Mouse (Mus musculus) monocyte, adult 2 months (primary cell): Measurements from ENCODE around the gene Rai14.

Experiments
- DNase-seq, 2 experiments: peaks; one replicate each; pipeline ENCODE4 v3.0.0; 2022; ENCODE audit warnings: low spot score in 2 of 2, low read depth in 1 of 2

Rai14 gene

DNA sequence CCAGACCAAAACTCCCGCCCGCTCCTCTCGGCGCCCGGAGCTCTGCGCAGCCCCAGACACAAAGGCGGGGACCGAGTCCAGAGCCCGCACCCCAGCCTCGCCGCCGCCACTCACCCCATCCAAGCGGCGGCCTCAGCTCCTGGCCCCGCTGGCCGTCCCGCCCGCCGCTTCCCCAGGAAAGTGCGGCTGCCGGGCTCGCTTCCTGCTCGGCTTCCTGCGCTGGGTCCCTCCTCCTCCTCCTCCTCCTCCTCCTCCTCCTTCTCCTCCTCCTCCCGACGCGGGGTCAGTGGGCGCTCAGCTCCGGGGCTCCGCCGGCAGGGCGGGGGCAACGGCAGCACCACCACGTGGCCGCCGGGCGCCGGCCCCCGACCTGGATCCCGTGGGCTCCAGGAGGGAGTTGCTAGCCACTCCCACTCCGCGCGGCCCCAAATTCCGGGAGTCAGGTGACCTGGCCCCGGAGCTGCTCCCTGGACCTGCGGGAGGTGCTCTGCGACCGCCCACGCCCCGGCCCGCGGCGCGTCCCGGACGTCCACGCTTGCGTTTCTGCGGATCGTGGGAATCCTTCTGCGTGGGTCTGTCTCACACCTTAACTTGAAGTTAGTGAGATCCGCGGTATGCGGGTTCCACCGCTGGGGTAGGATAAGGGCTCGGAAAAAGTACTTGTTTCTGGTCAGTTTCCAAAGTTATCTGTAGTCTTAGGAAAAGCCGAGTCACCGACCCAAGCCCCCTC, at the start of gene Rai14:
Rai14 (minus strand) TSS at position 216 of the 730 bp plus-strand sequence.
- DNase-seq: no peak

DNA sequence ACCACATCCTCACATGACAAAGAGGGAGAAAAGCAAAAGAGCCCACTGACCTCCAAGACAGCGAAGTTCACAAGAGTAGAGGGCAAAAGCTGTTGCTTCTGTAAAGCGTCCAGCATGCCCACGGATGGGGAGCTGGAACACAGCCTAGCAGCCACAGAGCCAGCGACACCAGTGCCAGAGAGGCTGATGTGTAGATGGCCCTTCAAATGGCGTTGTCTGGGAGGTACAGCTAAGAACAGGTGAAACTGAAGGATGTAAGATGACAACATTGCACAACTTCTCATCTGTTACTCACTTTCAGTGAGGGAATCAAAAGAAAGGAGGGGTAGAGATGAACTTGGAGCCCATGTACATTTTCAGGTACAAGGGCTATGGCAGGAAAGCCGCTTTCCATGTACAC, 47.0 kb upstream of the Rai14 start:
- DNase-seq: no peak

DNA sequence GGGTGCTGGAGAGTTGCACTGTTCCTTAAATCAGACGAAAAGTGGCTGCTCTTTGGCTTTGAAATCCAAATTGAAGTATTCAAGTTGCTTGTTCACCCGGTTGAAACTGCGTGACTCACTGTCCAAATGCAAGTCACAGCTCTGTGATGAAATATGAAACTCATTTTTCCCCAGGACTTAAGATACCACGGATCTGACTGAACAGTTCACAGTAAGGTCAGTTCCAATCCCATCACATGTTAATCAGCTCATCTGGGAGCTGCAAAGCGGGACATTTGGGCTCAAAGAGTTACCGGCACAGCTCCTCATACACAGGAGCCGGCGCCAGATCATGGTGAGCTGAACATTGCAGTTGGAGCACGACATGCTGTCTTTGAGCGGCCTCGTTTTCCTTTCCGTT, 45.6 kb upstream of the Rai14 start:
- no peak for DNase-seq

DNA sequence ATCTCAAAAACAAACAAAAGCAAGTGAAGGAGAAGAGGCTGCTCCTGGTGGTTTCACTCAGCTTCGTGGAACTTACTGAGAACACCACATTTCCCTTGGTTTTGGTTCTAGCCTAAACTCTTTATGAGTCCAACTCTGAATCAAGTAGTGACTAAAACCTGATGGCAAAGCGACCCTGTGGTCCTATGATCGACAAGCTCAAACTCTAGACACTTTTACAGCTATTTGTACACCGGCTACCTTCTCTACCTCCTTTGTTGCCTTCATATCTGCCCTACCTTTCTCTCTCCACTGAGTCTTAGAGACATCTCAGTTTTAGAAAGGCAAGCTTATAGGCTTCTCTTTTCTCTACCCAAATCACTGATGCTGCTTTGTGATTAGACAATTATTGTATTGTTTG, 45.0 kb upstream of the Rai14 start:
- DNase-seq: no peak

DNA sequence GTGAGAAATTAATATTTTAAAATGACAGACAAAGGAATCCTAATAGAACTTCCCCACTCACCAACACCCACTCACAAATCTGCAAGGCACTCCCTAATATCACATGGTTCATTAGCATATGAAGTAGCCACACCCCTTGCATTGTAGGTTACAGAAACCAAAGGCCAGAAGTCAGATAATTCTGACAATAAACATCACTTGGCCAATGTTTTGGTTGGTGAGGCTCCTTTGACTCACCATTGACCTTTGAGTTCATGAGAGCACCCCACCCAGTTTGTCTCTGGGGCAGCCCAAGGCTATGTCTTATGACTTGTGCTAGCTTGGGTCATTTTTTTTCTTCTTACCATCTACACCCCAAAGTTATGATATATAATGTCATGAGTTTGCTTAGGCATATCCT, 44.4 kb upstream of the Rai14 start:
- DNase-seq: peak in 1 of 2 experiments; percentile 12

DNA sequence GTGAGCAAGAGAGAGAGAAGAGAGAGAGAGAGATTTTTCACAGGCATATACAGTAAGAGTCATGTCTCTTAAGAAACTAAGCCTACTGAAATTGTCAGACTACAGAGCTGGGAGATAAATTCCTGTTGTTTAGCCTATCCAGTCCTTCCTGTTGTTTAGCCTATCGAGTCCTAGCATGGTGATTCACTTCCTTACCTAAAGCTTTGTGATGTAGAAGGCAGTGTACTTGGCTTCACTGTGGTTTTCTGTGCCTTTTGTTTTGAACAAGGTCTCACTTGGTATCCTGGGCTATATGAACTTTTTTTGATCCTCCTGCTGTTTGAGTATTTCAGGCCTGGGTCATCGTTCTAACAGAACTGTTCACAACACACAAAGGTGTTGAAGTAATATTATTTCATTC, 36.7 kb upstream of the Rai14 start:
- DNase-seq: no peak

DNA sequence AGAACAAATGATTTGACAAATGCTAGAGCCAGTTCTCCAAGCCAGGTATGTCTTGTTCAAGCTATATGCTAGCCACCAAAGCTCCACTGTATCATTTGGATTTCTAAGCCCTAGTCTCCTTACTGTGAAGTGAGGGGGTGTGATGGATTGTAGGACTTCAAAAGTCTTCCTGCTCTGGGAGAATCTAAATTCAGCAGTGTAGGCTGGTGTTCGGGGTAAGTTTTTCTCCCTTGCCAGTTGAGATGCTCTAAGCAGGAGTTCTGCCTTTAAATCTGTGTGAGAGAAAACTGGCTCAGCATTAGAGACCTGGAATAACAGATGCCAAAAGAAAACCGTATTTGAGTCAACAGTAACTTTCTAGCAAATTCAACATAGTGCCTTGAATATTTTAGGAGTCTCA, 35.9 kb upstream of the Rai14 start:
- DNase-seq: no peak

DNA sequence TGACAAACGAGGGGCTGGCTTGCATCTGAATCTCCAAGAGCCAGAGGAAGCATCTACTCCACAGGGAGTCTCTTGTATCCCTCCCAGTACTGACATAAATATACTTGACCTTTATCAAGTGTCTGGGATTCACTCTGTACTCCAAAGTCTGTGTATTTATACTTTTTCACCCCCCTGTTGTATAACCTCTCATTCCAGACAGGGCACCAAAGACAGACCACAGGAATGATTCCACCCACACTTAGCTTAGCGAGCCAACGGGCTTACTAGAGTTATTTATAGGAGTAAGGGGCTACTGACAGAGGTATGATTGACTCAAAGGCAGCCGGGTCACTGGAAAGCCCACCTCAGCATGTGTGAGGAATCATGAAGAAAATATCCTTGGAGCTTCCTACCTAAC, 35.3 kb upstream of the Rai14 start:
- DNase-seq: no peak

DNA sequence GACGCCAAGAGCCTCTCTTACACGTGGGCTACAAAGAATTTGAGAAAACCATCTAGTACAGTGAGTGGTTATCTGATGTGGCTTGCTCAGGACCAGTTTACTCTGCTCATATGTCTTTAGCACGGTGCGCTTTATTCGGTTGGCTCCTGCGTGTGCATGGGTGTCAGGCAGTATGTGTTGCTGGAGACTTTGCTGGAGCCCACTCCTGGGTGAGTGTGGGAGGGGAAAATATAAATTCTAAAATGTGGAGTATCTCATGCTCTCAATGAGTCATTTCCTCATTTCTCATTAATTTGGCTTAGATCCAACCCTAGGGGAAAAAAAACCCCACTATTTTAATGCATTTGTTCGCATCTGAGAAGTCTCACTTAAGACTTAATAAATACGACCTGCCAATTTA, 33.2 kb upstream of the Rai14 start:
- DNase-seq: no peak

DNA sequence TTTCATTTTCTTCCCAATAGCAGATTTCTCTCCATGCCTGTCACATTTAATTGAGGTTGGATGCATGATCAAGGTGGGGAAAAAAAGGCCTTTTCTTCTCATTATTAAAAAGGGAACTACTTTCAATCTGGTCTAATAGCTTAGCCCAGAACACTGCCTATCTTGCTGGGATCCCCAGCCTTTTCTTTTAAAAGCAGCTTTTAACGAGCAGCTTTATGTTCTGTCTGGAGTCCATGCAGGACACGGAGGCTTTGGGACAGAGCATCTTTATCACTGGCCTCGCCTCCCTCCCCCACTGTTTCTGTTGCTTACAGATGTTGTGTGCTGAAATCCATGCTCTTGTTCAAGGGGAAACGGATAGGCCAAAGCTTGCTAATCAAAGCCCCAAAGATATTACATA, 32.8 kb upstream of the Rai14 start:
- DNase-seq: no peak

DNA sequence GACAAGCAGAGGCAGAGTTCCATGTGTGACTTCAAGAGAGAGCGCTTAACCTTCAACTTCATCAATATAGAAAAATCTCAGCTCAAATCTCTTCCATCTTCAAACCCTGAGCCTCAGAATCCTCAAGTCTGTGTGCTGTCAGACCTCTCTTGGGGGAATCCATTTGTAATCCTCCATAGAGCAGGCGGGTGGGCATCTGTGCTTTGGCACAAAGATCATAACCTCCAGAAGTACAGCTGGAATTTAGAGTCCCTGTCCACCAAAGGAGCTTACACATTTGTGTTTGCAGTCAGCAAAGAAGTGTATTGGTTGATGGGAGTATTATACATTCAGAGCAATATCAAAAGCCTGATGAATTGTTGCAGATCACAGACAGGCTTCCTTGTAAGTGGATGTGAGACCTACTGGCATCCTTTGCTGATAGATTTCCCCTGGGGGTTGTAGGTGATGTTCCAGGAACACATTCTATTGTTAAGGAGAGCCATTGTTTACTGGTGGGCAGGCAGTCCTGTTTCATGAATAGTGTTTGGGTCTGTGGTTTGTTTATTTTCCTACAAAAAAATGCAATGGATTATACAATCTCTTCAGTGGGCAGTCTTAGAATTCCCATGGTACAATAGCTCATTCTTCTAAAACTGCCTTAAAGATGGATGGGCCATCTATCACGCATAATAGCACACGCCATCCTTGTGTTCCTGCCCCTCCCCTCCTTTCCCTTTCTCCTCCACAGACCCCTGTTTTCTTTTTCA, 32.1 kb upstream of the Rai14 start:
- no peak for DNase-seq

DNA sequence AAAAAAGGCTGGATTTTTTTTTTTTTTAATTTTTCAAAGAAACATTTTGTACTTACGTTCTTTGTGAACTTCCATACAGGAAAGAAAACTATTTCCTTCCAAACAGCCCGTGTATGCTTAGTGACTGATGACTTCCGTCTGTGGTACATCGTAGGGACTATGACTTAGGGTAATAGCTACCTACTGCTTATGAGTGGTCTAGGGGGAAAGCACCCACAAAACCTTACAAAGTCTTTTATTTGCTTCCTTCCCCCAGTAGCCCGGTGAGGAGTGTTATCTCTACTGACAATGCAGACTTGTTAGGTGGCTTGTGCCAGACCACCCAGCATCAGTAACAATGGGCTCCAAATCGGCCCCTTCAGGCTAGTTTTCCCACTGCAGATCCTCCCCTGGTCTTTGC, 28.0 kb upstream of the Rai14 start:
- DNase-seq: no peak

DNA sequence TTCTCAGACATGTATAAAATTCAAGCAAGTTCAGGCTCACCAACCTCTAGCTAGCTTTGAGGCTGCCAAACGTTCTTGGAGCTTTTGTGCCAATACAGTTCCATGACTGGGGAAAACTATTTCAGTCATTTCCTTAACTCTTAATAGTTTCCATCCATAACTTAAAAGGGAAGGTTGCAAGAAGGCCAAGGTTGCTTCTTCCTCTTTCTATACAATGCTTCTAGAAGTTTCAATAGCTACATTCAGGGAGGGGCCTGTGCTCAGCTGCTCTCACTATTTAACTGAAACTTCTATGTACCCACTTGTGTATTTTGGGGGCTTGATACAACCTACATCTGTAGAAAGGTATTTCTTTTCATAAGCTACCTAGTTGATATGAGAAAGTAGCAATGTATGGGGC, 24.9 kb upstream of the Rai14 start:
- no peak for DNase-seq

DNA sequence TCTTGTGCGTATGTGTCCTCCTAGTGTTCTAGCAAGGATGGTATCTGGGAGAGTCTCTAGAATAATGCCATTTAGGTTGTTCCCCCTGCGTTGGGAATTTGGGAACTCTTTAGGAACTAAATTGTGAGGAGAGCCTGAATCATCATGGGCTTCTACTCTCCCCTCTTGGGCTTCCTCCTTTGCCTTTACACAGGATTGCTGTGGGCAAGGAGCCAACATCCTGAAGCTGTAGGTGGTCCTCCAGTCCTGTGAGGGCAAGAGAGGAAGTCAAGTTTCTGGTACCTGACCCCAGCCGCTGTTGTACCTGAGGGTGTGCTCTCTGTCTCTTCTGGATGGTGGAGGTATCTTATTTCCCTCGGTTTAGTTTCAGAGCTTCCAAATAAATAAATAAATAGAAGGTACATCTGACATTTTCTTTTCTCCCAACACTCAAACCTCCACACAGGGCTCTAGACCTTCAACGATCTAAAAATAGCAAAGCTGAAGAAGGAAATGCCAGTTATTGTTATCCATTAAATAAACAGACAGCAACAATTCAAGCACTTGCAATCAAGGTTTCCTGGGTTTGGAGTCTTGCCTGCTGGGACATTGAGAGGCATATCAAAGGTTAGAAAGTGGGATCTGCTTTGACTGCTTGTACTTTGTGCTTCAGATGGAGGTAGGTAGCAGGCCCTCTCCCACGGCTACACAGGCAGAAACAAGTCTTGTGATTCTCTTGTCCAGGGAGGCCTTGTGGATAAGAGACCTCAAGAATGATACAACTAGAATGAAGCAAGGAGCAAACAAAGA, 24.1 kb upstream of the Rai14 start:
- no peak for DNase-seq

DNA sequence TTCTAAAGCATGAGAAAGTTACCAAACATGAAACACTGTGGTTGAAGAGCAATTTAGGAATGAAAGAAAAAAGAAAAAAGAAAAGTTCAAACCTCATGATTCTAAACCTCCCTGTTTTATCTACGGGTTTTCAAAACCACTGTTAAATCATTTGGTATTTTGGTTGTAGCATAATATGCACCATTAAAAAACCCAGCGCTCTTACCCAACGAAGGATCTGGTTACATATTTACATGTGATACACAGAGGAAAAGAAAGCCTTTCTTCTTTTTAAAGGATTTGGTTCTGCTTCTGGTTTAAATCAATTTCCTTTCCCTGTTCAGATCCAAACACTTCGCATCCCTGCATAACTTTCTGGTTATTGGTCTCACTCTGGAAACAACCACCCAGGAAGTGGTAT, 21.5 kb upstream of the Rai14 start:
- DNase-seq: no peak

DNA sequence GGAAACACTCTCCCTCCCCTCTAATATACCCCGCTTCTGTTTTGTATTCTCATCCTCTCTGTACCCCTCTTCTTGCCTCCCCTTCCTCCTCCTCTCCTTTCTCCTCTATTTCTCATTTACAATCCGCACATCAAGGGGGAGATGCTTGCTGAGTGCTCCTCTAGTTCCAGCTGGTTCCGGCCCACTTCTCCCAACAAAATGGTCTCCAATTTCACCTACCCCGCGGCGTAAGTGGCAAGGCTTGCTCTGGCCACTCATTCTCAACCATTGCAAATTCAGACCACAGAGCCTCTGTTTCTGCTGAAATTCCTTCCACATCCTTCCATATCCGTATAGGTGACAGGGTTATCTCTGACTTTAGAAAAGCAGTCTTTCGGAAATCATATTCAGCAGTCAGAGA, 20.8 kb upstream of the Rai14 start:
- no peak for DNase-seq

DNA sequence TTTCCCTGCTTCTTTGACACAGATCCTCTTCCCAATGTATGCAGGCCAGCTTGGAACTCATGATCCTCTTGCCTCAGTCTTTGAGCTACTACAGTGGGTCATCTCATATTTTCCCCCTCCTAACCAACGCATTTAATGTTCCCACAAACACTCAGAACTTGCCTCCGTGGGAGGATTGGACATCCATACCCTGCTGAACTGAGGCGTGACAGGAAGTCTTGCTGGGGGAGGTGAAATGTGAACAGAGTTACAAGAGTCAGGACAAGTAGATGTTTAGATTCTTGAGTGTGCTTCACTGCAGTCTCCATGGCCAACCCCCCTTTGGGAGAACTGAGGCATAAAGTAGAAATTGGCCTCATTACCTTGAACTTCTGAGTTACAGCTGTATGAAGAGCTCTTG, 17.0 kb upstream of the Rai14 start:
- no peak for DNase-seq

DNA sequence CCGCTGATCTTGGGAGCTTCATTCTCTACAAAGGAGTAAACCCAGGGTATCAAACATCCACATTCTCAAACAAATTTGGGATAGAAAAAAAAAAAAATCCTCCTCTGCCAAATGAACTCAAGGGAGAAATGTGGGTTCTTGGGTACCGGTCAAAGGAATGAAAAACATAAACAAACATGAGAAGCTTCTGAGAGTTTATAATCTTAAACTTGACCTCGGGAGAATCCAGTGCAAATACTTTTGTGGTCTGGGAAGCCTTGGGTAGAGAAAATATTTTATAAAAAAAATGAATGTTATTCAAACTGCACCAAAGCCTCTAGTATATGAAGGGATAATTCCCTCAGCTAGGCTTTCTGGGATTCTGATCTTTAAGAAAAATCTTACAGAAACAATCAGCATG, 11.8 kb upstream of the Rai14 start:
- no peak for DNase-seq

DNA sequence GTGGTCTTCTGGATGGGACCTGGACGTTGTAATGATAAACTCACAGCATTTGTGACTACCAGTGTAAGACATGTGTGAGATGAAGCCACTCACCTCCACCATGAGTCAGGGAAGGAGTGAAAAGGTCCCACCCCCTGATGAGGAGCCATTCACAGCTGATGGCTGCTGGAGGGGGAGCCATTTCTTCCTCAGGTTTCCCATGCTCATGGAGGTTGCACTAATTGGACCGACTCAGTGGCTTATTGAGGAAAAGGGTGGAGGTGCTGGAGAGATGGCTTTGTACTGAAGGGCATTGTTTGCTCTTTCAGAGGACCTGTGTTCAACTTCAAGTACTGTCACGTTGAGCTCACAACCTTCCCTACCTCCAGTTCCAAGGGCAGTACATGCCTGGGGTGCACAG, 10.4 kb upstream of the Rai14 start:
- no peak for DNase-seq

DNA sequence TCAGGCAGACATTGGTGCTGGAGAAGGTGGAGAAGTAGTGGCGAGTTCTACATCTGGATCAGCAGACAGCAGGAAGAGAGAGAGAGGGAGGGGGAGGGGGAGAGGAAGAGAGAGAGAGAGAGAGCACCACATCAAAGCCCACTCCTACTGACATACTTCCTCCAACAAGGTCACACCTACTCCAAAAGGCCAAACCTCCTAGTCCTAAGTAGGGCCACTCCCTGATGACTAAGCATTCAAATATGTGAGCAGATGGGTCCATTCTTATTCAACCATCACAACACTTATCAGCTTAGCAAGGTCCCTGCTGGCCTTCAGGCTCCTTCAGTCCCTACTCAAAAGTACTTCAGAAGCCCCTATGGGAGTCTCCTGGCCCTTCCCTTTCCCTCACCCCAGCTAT, 9.1 kb upstream of the Rai14 start:
- no peak for DNase-seq

DNA sequence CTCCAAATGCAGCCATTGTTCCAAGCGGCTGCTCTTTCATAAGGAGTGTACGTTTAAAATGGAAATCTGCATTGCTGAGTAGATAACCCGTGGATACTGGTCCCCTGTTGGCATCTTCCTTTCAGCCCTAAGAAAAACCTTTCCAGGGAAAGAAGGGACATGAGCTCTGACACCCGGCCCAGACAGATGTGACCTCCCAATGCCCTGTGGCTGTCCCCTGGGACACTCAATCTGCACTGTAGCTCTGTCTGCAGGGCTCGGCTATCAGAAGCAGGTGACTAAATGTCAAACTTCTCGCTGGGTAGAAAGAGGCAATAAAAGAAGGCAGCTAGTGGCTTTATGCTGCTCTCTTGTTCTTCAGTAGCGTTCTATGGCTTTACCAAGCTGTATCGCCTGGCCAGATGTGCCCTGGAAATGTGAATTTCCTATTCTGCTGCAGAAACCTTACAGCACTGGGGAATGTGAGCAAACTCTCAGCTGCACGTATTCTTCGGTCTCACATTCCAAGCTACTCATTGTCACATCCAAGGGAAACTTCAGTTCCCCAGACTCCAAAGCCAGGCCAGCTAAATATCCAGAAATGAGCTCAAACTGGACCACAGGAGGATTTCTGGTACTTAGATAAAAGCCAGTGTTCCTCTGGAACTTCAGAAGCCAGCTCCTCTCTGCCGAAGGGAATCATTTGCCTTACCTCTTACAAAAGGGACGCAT, 8.4 kb upstream of the Rai14 start:
- DNase-seq: no peak
